Mouse (Mus musculus) spleen, postnatal 14 days (tissue): ENCODE data around the gene Mllt1.

Source experiments
- DNase-seq, 2 experiments: peaks; one replicate each; pipeline ENCODE4 v3.0.0; 2021 to 2022; ENCODE audit warnings: low spot score in 2 of 2

The Mllt1 gene

GRCm38 (mm10) chr17:56877426-56877825 lies 57.8 kb downstream of the Mllt1 start:
- no peak for DNase-seq

GRCm38 (mm10) chr17:56876981-56877380 lies 58.2 kb downstream of the Mllt1 start:
- DNase-seq = no peak

GRCm38 (mm10) chr17:56876465-56876864 lies 58.8 kb downstream of the Mllt1 start:
- no peak for DNase-seq

DNA sequence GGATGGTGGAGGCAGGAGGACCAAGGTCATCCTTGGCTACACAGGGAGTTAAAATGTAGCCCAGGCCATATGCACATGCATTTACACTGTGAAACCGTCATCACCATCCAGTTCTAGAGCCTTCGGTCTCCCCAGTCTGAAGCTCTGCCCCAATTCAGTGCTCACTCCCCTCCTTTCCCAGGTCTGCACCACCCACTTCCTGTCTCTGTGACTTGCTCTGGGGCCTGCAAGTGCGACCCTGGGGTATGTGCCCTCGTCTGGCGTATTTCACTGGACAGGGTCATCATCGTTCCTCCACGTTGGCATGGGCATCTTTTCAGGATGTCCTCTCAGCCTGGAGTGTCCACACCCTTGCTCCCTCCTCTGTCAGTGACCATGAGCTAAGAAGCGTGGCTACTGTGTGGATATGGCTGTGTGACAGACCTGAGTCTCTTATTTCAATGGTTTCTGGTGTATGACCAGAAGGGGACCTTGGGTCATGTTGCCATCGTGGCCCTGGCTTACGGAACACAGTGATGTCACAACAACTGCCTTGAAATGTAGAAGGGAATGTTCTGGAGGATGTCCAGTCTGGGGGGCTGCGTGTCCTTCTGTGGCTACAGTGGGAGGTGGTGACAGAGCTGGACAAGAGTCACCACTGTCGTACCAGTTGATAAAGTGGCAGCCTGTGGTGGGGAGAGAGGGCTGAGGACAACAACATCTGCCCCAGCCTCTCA lies 60.1 kb downstream of the Mllt1 start, which contains the start of gene 1700061G19Rik:
Gene 1700061G19Rik, plus strand, starts transcription at position 542 of the 716 bp plus-strand sequence.
- no peak for DNase-seq

DNA sequence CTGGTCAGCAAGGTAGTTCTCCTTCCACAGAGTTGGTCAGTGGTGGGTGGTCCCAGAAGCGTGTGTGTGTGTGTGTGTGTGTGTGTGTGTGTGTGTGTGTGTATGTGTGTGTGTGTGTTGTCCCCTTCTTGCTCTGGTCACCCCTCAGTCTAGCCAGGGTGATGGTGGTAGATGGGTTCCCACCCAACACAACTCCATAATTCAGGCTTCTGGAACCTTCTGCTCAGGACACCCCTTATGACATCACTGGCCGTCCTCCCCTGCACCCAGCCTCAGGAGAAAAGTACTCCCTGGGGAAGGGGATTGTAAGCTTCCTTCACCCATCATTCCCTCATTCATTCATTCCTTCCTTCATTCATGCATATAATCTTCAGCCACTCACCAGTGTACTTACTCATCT lies 61.0 kb downstream of the Mllt1 start, which contains the start of gene Acsbg2:
Gene Acsbg2, minus strand, starts transcription at position 211 of the 400 bp plus-strand sequence.
- no peak for DNase-seq

DNA sequence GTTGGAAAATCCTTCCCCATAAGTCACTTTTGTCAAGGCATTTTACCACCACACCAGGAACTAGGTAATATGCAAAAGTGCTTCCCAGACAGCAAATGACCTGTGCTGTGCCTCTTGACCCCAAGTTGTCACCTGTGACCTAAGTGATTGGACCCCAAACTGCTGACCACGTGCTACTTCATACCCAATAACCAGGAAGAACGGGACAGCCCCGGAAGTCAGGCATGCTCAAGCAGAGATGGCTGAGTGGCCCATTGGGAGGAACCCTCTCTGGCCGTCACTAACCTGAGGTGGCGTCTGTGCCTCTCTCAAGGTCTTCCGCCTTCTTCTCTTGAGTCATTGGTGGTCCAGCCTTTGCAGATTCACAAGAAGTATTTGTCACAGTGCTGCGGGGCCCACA lies 62.7 kb downstream of the Mllt1 start:
- no peak for DNase-seq

- no peak for DNase-seq
These were observed 63.4 kb downstream of the Mllt1 start for GRCm38 (mm10) chr17:56871767-56872166.

- DNase-seq = no peak
These were observed 64.8 kb downstream of the Mllt1 start for GRCm38 (mm10) chr17:56870287-56870953.

DNA sequence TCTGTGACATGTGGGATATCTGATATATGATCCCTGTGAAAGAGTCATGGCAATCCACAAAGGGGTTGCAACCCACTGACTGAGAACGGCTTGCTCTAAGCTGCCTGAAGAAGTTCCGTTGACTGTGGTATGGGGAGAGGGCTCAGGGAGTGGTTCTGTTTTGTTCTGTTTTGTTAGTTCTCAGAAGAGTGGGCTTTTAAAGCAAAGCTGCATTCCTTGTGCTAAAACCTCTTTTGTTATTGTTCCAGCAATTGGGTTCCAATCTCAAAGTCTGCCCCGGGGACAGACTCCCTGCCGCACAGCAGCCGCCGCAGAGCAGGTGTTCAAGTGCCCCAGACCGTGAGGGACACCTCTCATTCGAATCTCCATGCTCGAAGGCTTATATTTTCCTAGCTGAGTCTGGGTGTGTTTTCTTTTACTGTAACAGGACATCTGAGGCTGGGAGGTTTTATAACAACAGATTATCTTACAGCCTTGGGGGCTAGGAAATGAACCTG lies 65.7 kb downstream of the Mllt1 start:
- DNase-seq = no peak

DNA sequence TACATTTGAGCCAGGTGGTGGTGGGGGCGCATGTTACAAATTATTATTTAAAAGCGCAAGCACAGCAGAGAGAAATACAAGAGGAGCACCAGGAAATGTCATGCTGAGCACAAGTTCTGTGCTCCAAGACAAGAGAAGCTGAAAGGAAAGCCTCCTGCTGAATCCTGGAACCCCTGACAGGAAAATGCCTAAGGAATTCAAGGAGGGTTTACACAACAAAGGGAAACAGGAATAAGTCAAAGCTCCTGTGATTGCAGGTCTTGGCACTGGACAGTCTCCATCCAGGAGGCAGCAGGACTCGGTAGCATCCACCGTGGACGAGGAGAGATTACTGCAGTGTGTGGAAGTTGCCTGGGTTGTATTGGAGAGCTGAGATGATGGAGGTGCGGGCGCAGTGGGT lies 69.1 kb downstream of the Mllt1 start:
- DNase-seq = no peak

DNA sequence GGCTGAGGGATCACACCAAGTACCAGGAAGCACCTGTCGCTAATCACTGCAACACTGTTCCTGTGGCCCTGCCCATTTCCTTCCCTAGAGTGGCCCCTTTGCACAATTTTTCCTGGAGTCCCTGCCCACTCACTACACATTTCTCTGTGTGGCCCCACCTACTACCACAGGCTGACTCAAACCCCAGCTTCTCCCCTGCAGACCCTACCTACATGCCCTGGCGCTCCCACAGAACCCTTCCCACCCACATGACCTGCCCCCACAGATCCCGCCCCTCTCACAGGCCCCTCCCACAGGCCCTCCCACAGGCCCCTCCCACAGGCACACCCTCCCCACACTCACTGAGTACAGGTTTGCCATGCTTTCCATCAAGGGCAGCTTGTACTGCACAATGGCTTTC lies 74.0 kb downstream of the Mllt1 start:
- DNase-seq = no peak

- no peak for DNase-seq
These were observed 76.3 kb downstream of the Mllt1 start for GRCm38 (mm10) chr17:56858922-56859321.

DNA sequence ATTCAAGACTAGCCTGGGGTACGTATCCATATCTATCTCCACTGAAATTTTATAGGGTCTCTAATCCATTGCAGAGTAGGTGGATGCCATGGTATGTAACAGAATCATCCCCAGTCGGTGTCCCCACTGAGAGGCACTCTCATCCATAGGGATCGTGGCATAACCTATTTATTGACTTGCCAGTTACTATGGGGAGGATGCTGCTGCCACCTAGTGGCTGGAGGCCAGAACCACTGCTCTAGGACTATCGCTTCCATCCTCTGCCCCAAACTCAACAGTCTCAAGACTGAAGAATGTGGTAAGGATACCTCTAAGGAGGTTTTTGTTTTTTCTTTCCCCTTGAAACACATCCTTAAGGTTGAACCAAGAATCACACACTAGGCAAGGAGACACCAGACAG lies 77.0 kb downstream of the Mllt1 start:
- peak; percentile 51 to 70 for DNase-seq

DNA sequence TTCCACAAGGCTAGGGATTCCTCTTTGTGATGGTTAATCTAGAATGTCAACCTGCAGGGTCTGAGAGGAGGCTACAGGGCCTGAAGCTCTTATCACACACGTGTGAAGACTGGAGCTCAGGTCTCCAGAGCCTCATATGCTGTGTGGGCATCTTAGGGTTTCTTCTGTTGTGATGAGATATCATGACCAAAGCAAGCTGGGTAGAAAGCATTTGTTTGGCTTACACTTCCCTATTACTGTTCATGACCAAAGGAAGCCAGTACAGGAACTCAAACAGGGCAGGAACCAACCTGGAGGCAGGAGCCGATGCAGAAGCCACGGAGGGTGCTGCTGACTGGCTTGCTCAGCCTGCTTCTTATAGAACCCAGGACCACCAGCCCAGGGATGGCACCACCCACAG lies 79.8 kb downstream of the Mllt1 start:
- no peak for DNase-seq

- no peak for DNase-seq
These were observed 84.0 kb downstream of the Mllt1 start for GRCm38 (mm10) chr17:56851167-56851566.

DNA sequence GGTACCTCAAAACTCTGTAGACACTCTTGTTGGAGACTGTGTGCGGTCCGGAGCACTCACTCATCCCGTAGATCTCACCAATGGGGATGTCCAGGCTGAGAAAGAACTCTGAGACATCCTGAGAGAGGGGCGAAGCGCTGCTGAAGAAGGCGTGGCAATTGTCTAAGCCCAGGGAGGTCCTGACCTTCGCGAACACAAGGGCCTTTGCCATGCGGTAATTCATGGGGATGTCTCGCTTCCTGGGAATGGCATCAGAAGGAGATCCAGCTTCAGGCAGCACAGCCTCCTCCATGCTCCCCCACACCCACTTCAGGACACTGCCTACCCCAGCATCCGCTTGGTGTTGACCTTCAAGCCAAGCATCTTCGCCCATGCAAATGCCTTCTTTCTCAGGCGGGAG lies 85.5 kb downstream of the Mllt1 start:
- DNase-seq = no peak

GRCm38 (mm10) chr17:56848785-56849184 lies 86.4 kb downstream of the Mllt1 start:
- DNase-seq = no peak

DNA sequence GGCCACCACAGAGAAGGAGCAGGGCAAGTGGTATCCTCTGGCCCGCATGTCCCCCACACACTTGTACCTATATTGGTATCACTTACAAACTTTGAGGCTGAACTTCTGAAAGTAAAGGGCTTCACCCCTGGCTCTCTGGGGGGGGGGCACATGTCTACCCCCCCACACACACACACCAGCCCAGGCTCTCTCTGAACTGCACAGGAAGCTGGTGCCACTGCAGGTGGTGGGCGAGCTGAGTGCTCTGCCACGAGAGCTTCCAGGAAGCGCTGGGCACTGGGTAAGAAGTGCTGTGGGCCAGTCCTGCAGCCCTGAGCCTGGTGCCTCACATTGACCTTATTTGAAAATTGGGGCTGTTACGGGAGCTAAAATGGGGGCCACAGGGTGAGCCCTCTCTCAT lies 91.5 kb downstream of the Mllt1 start:
- no peak for DNase-seq
